Mouse (Mus musculus) forebrain, embryonic 13.5 days (tissue): ENCODE results near the gene Adam17. TPM values are rescaled to one million over a fixed set of nuclear protein-coding genes. Genes with fewer than 3 reads are reported as not detected.

Source experiments
- ATAC-seq: fragments of 200-750 bp; cut with Nextera tagmentation; 2 replicates; pipeline ENCODE4 v1.8.0; 2017
- H3K27ac ChIP-seq: fragments of 300-500 bp; sonication (generic); 2 replicates; pipeline ENCODE4 v1.5.1; 2015; ENCODE audit warnings: inconsistent platforms, mild to moderate bottlenecking, moderate library complexity
- H3K27me3 ChIP-seq: fragments of 300-500 bp; sonication (generic); 2 replicates; pipeline ENCODE4 v1.6.1; 2015; ENCODE audit warnings: mild to moderate bottlenecking, inconsistent platforms
- H3K36me3 ChIP-seq: fragments of 300-500 bp; sonication (generic); 2 replicates; pipeline ENCODE4 v1.6.1; 2015; ENCODE audit warnings: mild to moderate bottlenecking, inconsistent platforms; ENCODE audit not compliant: poor library complexity, severe bottlenecking
- H3K4me1 ChIP-seq: fragments of 300-500 bp; sonication (generic); 2 replicates; pipeline ENCODE4 v1.6.1; 2015; ENCODE audit warnings: inconsistent platforms
- H3K4me2 ChIP-seq: fragments of 300-500 bp; sonication (generic); 2 replicates; pipeline ENCODE4 v1.6.1; 2015; ENCODE audit warnings: inconsistent platforms, mild to moderate bottlenecking, moderate library complexity
- H3K4me3 ChIP-seq: fragments of 300-500 bp; sonication (generic); 2 replicates; pipeline ENCODE4 v1.5.1; 2015; ENCODE audit warnings: mild to moderate bottlenecking, inconsistent platforms
- H3K9ac ChIP-seq: fragments of 300-500 bp; sonication (generic); 2 replicates; pipeline ENCODE4 v1.6.1; 2015; ENCODE audit warnings: mild to moderate bottlenecking, inconsistent platforms
- H3K9me3 ChIP-seq: fragments of 300-500 bp; sonication (generic); replicated peaks from 2 replicates; pipeline ENCODE4 v1.6.1; 2016; ENCODE audit warnings: inconsistent platforms
- WGBS: fragments of 180-500 bp; shearing (Covaris S2); methylation state at CpG from one replicate; pipeline ENCODE4 v1.1.7; 2015; 5-methylcytosine and 5-hydroxymethylcytosine counted together
- polyA plus RNA-seq: library from polyadenylated mRNA; unstranded; fragments of >200 nt; fragmentation: Nextera tagmentation; extraction: Ambion mirVana; gene quantifications from 2 replicates; pipeline ENCODE4 v1.2.1, GENCODE M21; 2015

Gene Adam17
- polyA plus RNA-seq, 1 experiment from 2014 or later, result 23.8 TPM

- Histone ChIP-seq H3K9ac (no peak overlapping the region), H3K4me3 (no peak overlapping the region), H3K36me3 (no peaks in the 10 kb centered on the region), H3K9me3 (no peaks in the 10 kb centered on the region), H3K27me3 (no peaks in the 10 kb centered on the region), H3K4me2 (no peak overlapping the region), H3K27ac (no peak overlapping the region), H3K4me1 (peaks cover 14% of the 10 kb centered on the region)
- no peak for ATAC-seq
- 67% methylated on average over 3 of the region's 3 CpGs for WGBS
Measured at GRCm38 (mm10) chr12:21375376-21376157, 2.1 kb upstream of the Adam17 start.

DNA sequence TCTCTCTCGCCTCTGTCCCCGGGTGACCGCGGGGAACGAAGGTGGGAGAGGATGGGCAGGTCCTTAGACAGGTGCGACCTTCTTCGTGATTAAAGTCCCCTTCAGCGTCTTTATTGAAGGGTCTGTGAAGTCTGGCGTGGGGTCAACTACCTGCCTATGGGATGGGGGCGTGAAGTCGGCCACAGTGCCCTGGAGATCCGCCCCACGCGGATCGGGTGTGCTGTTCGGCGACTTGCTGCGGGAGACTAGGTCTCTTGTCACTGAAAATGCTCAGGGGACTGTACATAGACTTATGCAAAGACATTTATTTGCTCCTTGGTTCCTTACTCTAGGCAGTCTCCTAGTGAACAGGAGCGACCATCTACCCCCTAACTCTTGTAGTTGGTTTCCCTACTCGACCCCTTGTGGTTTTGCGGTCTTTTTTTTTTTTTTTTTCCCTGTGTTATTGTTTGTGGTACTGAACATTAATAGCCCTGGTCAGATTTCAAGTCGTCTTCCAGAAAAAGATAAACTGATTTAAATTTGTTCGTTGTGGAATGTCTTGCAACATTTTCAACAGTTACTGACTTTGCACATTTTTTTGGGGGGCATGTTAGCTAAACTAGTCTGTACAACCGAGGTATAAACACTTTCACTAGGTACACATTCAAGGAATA lies 516 bp upstream of the Adam17 start:
- 4% methylated on average over 24 of the region's 24 CpGs for WGBS
- no peaks in the 10 kb centered on the region for H3K36me3 ChIP-seq
- H3K9ac ChIP-seq, result peak overlapping the region; percentile 86
- H3K4me2 ChIP-seq, result peak overlapping the region; percentile 69
- no peaks in the 10 kb centered on the region for H3K9me3 ChIP-seq
- H3K27me3 ChIP-seq, result no peaks in the 10 kb centered on the region
- H3K4me1 ChIP-seq, result peaks cover 14% of the 10 kb centered on the region
- ATAC-seq, result no peak; the same call in 1 of the 2 replicates
- H3K4me3 ChIP-seq, result peak overlapping the region; percentile 71
- peak overlapping the region; percentile 94 for H3K27ac ChIP-seq

DNA sequence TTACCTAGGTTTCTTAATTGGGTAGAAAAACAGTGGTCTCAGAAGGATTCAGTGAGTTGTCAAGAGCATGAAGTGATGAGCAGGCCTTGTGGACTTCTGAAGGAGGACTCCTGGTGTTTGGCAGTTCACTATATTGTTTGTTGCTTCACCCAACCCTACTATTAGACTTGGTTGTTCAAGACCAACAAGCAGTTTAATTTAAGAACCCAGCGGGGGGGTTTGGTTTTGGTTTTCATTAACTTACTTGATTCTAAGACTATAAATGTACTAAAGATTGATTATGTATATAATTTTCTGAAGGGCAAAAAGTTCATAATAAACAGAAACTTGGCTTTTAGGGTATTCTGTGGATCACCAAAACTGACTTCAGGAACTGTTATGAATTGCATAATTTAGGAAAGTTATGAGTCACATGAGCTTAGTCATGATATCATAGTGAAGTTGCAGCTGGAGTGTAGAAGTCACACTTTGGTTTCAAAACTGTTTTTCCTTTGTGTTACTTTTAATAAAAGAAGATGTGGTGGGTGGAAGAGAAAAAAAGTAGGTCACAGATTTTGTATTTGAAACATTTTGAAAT lies 3.3 kb downstream of the Adam17 start:
- H3K4me1 ChIP-seq, result peaks cover 12% of the 10 kb centered on the region
- H3K9ac ChIP-seq, result no peak overlapping the region
- H3K9me3 ChIP-seq, result no peaks in the 10 kb centered on the region
- H3K4me2 ChIP-seq, result no peak overlapping the region
- no peak for ATAC-seq
- no peaks in the 10 kb centered on the region for H3K36me3 ChIP-seq
- H3K27me3 ChIP-seq, result no peaks in the 10 kb centered on the region
- WGBS, result 100% methylated on average over 1 of the region's 1 CpGs
- no peak overlapping the region for H3K27ac ChIP-seq
- no peak overlapping the region for H3K4me3 ChIP-seq

DNA sequence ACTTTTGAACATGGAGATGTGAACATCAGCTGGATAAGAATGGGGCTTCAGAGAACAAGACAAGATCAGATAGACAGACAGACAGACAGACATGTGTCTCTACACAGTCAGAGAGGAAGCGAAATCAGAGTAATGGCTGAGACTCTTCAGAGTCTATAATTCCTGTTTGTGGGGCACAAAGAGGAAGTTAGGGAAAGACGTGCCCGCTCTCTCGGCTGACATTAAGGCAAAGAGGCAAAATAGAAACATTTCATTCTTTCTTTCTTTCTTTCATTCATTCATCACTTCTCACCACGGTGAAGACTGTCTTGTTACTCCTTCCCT lies 4.4 kb downstream of the Adam17 start:
- H3K4me3 ChIP-seq, result no peak overlapping the region
- H3K9ac ChIP-seq, result no peak overlapping the region
- ATAC-seq, result no peak
- H3K27ac ChIP-seq, result no peak overlapping the region
- no peaks in the 10 kb centered on the region for H3K27me3 ChIP-seq
- peaks cover 9% of the 10 kb centered on the region for H3K4me1 ChIP-seq
- 94% methylated on average over 5 of the region's 5 CpGs for WGBS
- no peaks in the 10 kb centered on the region for H3K9me3 ChIP-seq
- no peaks in the 10 kb centered on the region for H3K36me3 ChIP-seq
- H3K4me2 ChIP-seq, result no peak overlapping the region

DNA sequence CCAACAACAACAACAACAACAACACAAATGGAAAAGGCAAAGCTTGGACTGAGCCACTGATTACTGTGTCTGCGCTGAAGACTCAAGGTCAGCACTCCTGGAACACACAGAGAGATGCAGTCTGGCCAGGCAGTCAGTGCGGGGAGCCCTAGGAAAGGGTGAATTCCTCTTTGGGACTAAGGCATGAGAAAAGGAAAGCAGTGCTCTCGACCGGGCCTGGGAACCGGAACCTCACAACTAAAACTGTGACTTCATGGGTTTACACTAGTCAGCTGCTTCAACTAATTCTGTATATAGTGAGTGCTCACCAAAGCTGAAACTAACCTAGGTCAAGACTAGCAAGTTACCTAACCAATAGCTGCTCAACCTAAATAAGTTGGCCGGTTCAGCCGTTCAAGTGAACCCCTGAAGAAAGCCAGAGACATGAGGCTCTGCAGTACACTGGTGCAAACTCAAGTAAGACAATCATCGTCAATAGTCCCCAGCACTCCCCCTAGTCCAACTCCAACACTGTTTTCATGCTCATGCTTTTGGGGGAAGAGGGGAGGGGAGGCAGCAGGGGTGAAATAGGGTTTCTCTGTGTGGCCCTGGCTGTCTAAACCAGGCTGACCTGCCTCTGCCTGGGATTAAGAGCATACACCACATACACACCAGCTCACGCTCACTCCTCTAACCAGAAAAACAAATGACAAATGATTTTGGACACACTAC lies 4.9 kb downstream of the Adam17 start:
- Histone ChIP-seq H3K9ac (no peak overlapping the region), H3K27me3 (no peaks in the 10 kb centered on the region), H3K36me3 (no peaks in the 10 kb centered on the region), H3K4me2 (no peak overlapping the region), H3K9me3 (no peaks in the 10 kb centered on the region), H3K4me1 (peaks cover 9% of the 10 kb centered on the region), H3K27ac (no peak overlapping the region), H3K4me3 (no peak overlapping the region)
- WGBS, result 96% methylated on average over 9 of the region's 9 CpGs
- no peak for ATAC-seq

GRCm38 (mm10) chr12:21364624-21365435 lies 8.6 kb downstream of the Adam17 start:
- 93% methylated on average over 10 of the region's 10 CpGs for WGBS
- no peak for ATAC-seq
- no peaks in the 10 kb centered on the region for H3K4me1 ChIP-seq

DNA sequence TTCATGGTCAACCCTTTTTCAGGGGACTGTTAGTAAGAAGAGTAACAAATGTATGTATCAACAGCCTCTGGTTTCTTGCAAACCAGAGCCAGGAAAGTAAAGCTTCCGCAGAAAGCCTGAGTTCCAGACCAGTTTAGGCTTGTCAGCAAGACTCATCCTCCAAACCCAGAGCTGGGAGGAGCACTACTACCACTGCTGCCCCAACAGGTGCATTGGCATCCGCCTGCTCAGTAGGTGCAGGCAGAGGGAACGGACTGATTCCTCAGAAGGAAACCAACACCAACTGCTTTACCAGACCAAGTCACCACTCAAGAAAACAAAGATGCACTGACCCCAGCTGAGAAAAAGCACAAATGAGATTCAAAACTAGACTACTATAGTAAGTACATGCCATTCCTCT lies 10.2 kb downstream of the Adam17 start:
- Histone ChIP-seq H3K9ac (no peak overlapping the region), H3K4me2 (no peak overlapping the region), H3K9me3 (no peaks in the 10 kb centered on the region), H3K36me3 (peaks cover 12% of the 10 kb centered on the region; the same call in 1 of the 2 replicates), H3K27ac (no peak overlapping the region), H3K4me3 (no peak overlapping the region), H3K27me3 (no peaks in the 10 kb centered on the region), H3K4me1 (no peaks in the 10 kb centered on the region)
- ATAC-seq, result no peak
- WGBS, result 87% methylated on average over 3 of the region's 3 CpGs

More at GRCm38 (mm10) chr12:21364624-21365435, 8.6 kb downstream of the Adam17 start:
- Histone ChIP-seq H3K4me2 (no peak overlapping the region), H3K27ac (no peak overlapping the region), H3K4me3 (no peak overlapping the region), H3K27me3 (no peaks in the 10 kb centered on the region), H3K36me3 (peaks cover 12% of the 10 kb centered on the region; the same call in 1 of the 2 replicates), H3K9ac (no peak overlapping the region), H3K9me3 (no peaks in the 10 kb centered on the region)

DNA sequence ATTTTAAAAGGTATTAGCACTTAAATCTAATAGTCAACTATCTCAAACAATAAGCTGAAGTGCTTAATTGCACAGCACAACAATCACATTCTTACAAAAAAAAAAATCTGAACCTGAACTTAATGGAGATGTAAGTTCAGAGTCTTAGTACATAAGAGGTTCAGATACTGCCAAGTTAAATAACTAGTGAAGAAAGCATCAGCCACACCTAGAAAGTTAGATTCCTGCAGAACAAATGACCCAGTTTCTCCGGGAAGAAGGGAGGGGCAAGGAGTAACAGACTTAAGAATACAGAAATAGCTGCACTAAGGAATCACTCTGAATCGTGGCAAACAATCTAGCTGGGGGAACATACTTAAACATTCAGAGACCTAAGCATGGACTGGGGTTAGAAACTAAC lies 10.7 kb downstream of the Adam17 start:
- WGBS, result 86% methylated on average over 2 of the region's 2 CpGs
- Histone ChIP-seq H3K27ac (no peak overlapping the region), H3K4me1 (no peaks in the 10 kb centered on the region), H3K36me3 (peaks cover 12% of the 10 kb centered on the region; the same call in 1 of the 2 replicates), H3K9ac (no peak overlapping the region), H3K27me3 (no peaks in the 10 kb centered on the region), H3K4me3 (no peak overlapping the region), H3K4me2 (no peak overlapping the region), H3K9me3 (no peaks in the 10 kb centered on the region)
- ATAC-seq, result no peak

- Histone ChIP-seq H3K9me3 (no peaks in the 10 kb centered on the region), H3K4me3 (no peak overlapping the region), H3K4me2 (no peak overlapping the region), H3K27ac (no peak overlapping the region), H3K9ac (no peak overlapping the region), H3K4me1 (no peaks in the 10 kb centered on the region), H3K27me3 (no peaks in the 10 kb centered on the region), H3K36me3 (peaks cover 60% of the 10 kb centered on the region)
- 98% methylated on average over 8 of the region's 8 CpGs for WGBS
- ATAC-seq, result no peak
Measured at GRCm38 (mm10) chr12:21353681-21354080, 19.8 kb downstream of the Adam17 start.

- peaks cover 59% of the 10 kb centered on the region for H3K36me3 ChIP-seq
- no peak overlapping the region for H3K9ac ChIP-seq
- WGBS, result 6% methylated on average over 7 of the region's 7 CpGs
- H3K4me3 ChIP-seq, result no peak overlapping the region
- H3K27me3 ChIP-seq, result no peaks in the 10 kb centered on the region
- no peak for ATAC-seq
- H3K4me2 ChIP-seq, result no peak overlapping the region
- H3K9me3 ChIP-seq, result no peaks in the 10 kb centered on the region
- no peak overlapping the region for H3K27ac ChIP-seq
- H3K4me1 ChIP-seq, result no peaks in the 10 kb centered on the region
Measured at GRCm38 (mm10) chr12:21350113-21350876, 23.1 kb downstream of the Adam17 start.

DNA sequence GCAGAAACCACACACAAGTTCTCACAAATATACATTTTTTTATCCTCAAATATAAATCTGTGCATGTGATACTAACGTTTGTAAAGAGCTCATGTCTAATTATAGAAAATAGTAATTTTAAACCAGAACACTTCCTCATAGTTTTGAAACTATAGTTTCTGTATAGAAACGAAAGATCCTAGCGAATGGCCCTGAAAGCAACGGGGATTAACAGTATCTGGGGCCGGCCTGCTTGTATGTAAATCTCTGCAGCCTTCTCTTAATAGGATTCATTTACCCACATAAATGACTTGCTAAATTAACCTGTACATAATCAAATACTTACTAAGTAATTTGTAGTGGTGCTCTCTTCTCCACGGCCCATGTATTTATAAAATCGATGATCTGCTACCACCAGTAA lies 26.5 kb downstream of the Adam17 start:
- H3K9me3 ChIP-seq, result no peaks in the 10 kb centered on the region
- no peak overlapping the region for H3K4me3 ChIP-seq
- ATAC-seq, result no peak
- H3K27me3 ChIP-seq, result no peaks in the 10 kb centered on the region
- no peak overlapping the region for H3K4me2 ChIP-seq
- H3K27ac ChIP-seq, result no peak overlapping the region
- WGBS, result 82% methylated on average over 7 of the region's 7 CpGs
- no peaks in the 10 kb centered on the region for H3K4me1 ChIP-seq
- peaks cover 45% of the 10 kb centered on the region for H3K36me3 ChIP-seq
- no peak overlapping the region for H3K9ac ChIP-seq
